Mouse (Mus musculus): ENCODE results near the gene Gpr19.

DNA sequence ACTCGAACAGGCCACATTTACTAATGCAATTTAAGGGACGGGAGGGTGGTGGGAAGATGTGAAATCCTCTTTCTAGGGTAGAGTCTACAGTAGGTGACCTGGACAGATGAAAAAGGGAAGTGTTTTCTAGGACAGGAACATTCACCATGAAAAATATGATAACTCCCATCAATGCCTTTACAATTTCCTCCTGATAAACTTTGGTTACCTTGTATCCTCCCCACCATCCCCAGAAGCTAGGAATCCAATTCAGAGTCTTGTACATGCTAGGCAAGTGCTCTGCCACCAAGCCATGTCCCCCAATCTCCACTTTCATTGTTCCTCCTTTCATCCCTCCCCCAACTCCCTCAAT lies 34.8 kb upstream of the Gpr19 start:
- TF ChIP-seq CTCF (IDR thresholded peaks at IDR 0.05; ENCODE audit: borderline replicate concordance, extremely low read depth, insufficient read depth, insufficient read length) (no peak), POLR2A (IDR thresholded peaks at IDR 0.05; ENCODE audit: borderline replicate concordance, extremely low read depth, insufficient read depth, insufficient read length, poor library complexity, severe bottlenecking) (no peak)
